Mouse (Mus musculus): ENCODE results near the gene Zfp329.
"Not testable (repeated sequence)": the region's sequence is repeated elsewhere in the genome, so short reads cannot be mapped to it uniquely, and the experiment has no call there.

Gene Zfp329

GRCm38 (mm10) chr7:12818521-12819295 is at the start of gene Zfp329:
TSS of gene Zfp329 (minus strand) at chr7:12818858.
- DNase-seq: peak; percentile 95 to 96

GRCm38 (mm10) chr7:12835779-12836178 is 17.1 kb upstream of the Zfp329 start:
- no peak for DNase-seq

GRCm38 (mm10) chr7:12835193-12835671 is 16.6 kb upstream of the Zfp329 start:
- no peak for DNase-seq

- DNase-seq: peak; percentile 91 to 92
These were observed 15.8 kb upstream of the Zfp329 start, which contains the start of gene Zfp110 for GRCm38 (mm10) chr7:12834162-12835120. TSS of gene Zfp110 (plus strand) at chr7:12834761.

GRCm38 (mm10) chr7:12815566-12815965 is 3.1 kb downstream of the Zfp329 start:
- peak in 1 of 2 experiments; percentile 27 for DNase-seq

GRCm38 (mm10) chr7:12803727-12804071 is 15.0 kb downstream of the Zfp329 start:
- no peak for DNase-seq

- peak; percentile 88 to 89 for DNase-seq
These were observed 15.6 kb downstream of the Zfp329 start, which contains the start of gene Zscan18 for GRCm38 (mm10) chr7:12802866-12803726. TSS of gene Zscan18 (minus strand) at chr7:12803635.

- DNase-seq: no peak
These were observed 19.1 kb downstream of the Zfp329 start for GRCm38 (mm10) chr7:12799554-12799953.

GRCm38 (mm10) chr7:12797971-12798370 is 20.7 kb downstream of the Zfp329 start:
- no peak for DNase-seq

- DNase-seq: not testable (repeated sequence)
These were observed 26.0 kb downstream of the Zfp329 start for GRCm38 (mm10) chr7:12792624-12793023.

- no peak for DNase-seq
These were observed 30.6 kb downstream of the Zfp329 start for GRCm38 (mm10) chr7:12788025-12788424.

GRCm38 (mm10) chr7:12787333-12787732 is 31.3 kb downstream of the Zfp329 start:
- no peak for DNase-seq

GRCm38 (mm10) chr7:12780151-12780830 is 38.4 kb downstream of the Zfp329 start:
- DNase-seq: peak; percentile 87 to 94

- DNase-seq: no peak
These were observed 38.9 kb downstream of the Zfp329 start for GRCm38 (mm10) chr7:12779782-12780150.

GRCm38 (mm10) chr7:12779141-12779540 is 39.5 kb downstream of the Zfp329 start:
- DNase-seq: peak; percentile 35 to 45

- DNase-seq: peak; percentile 93 to 94
These were observed 44.1 kb downstream of the Zfp329 start for GRCm38 (mm10) chr7:12774606-12775005.

- peak in 1 of 2 experiments; percentile 50 for DNase-seq
These were observed 44.5 kb downstream of the Zfp329 start for GRCm38 (mm10) chr7:12774111-12774510.

All from cerebellum, postnatal 25 days (tissue).